Mouse (Mus musculus) c-Kit-negative CD71-positive TER-119-positive erythroid progenitor cells, embryonic 14.5 days (primary cell): ENCODE measurements around the gene Brip1.
"Not testable (repeated sequence)": the region's sequence is repeated elsewhere in the genome, so short reads cannot be mapped to it uniquely, and the experiment has no call there.

Experiments
- DNase-seq: peaks from one replicate; pipeline ENCODE4 v3.0.0-alpha.2; 2013; ENCODE audit warnings: low read depth, low spot score

The Brip1 gene

DNA sequence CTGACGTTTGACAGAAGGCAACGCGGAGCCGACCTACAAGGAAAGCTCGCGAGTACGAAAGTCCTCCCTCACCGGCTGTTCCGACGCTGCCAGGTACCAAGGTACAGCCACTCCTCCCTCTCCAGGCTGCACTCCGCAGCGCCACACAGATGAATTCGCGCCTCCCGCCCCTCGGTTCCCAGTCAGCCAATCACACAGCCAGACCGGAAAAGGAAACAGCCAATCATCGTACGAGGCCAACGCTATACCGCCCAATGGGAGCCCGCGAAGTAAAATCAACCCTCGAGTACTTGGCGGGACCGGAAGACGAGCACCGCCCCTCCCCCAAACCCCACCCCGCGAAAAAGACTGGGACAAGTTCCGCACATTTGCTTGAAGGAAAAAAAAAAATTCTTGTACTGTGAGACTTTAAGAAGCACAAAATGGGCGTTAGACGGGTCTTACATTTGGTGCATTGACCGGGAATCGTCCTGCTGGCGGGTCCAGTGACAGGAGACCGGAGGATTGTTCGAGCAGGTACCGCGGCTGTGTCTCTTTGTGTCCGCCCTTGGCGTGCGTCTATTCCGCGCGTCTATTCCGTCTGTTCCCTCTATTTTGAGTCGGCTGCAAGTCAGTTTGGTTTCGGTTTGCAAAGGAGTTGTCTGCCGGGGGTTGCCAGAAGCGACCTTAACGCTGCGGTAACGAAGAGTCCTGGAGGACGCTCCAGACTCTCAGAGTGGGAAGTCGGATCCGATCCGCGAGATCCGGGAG, at the start of gene Brip1:
Gene Brip1 (minus strand): TSS at position 157 of the 750 bp plus-strand sequence.
- peak; percentile 98 for DNase-seq

DNA sequence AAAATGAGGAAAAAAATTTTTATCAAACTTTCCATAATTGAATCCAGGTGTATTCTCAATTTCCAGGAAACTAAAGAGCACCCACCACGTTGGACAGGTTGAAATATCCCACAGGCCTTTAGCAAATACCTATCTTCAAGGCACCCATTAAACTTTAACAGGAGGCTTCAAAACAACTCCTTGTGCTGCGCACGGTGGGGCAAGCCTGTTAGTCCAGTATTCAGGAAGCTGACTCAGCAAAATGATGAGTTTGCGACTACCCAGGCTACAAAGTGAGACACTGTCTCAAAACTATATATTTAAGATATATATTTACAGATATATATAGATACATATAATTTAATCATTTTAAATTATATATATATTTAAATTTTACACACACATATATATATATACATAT, 31.5 kb upstream of the Brip1 start:
- DNase-seq = no peak

DNA sequence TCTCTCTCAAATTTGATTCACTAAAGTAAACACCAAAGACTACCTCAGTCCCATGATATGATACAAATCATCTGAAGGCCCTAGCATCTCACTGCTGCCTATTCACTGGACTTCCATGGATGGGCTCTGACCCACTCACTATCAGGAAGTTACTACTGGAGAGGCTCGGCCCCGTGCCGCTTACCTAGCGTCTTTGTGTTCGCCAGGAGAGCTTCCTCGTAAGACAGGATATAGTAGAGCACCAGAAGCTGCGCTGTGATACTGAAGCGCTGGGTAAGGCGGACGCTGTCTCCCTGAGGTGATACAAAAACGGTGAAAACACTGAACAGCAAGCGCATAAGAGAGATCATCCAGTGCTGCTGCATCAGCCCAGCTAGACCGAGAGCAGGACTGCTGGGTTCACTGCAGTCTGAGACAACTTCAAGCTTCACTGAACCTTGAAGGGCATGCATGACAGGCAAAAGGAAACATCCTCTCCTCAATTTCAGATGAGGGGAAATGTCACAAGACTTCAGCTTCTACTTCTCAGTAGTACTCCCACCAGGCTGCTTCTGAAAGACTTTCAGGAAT, 30.9 kb upstream of the Brip1 start:
- DNase-seq = no peak

DNA sequence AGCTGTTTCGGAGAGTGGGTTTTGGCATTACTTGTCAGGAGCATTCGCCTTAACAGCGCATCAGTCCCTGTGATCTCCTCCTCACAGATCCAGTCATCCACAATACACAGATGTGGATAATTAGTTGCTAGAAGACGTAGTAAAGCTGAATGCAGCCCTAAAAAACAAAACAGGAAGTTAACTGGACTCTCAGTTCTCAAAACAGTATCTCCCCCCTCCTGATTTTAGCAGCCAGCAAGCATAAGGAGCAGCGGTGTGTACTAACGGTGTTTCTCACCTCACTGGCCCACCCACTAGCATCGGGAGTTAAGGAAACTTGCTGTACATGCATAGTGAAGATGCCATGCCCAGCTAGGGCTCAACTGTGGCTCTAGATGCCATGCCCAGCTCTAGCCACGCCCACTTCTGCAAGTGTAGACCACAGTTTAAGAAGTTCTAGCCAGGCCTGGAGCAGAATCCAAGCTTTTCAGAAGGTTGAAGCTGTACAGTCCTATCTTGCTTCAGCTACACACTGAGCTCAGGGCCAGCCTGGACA, 25.7 kb upstream of the Brip1 start:
- no peak for DNase-seq

DNA sequence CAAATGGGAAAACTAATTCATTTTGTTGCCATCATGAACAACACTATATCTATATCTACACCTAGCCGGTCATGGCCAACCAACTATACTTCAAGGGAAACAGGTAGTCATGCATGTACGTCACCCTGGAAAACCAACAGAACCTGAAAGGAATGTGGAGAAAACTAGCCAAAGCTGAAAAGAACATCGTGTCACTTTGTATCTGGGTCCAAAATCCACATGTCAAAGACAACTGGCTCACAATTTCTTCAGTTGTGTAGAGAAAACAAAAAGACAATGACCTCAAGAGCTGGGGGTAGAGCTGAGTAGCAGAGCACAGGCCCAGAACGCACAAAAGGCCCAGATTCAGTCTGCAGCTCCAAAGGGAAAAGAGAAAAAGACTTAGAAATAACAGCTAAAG, 24.8 kb upstream of the Brip1 start:
- DNase-seq = no peak

DNA sequence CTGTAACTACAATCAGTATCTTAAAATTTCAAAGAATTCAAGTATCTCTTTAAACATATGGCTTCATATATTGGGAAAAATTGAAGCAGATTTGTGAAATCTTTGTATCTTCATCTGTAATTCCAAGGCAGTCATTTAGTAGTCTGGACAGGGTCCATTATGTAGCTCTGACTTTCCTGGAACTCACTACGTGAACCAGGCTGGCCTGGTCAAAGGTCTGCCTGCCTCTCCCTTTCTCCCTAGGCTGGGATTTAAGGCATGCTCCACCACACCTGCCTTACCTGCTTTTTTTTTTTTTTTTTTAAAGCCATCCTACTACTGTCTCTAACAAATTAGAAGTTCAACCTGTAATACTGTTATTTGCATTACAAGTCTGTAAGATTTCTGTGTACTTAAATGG, 10.8 kb upstream of the Brip1 start:
- DNase-seq = no peak

DNA sequence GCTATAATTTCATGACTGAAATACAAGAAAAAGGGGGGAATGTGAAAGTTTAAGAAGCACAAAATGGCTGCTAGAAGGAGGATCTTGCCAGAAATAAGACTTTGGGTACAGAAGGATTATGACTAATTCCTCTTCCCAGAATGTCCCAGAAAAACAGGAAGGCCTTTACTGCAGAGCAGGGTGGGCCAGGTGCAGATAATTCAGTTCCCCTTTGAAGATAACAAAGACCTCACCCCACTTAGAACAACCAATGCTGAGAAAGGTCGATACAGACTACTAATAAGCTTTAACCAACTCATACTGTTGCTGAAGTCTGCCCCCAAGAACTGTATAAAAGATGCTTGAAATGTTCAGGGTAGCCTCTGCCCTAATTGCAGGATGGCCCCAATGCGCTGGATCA, 8.1 kb upstream of the Brip1 start:
- DNase-seq = no peak

DNA sequence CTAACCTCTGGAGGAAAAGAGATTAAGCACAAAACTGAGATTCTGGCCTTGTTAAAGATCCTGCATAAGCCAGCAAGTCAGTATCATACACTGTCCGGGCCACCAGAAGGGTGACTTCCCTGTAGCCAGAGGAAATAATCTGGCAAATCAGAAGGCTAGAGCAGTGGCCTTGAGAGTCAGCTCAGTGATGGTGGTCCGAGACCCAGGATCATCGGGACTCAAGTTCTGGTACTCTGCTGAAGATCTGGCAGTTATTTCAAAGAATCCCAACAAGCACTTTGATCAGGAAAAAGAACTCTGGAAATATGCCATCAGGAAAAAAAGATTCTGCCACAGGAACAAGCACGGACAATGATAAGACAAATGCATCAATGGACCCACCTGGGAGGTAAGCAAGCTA, 4.9 kb upstream of the Brip1 start:
- DNase-seq = no peak

DNA sequence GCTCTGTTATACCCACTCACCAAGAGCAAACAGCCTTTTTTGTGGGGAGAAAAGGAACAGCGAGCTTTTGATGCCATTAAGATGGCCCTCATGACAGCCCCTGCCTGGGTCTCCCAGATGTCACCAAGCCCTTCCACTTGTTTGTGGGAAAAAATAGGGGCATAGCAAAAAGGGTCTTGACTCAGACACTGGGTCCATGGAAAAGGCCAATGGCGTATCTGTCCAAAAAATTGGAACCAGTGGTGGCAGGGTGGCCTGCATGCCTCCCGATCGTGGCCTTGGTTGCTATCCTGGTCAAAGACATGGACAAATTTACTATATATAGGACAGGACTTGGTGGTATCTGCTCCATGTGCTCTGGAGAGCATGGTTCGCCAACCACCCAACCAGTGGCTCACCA, 4.0 kb upstream of the Brip1 start:
- DNase-seq = no peak

DNA sequence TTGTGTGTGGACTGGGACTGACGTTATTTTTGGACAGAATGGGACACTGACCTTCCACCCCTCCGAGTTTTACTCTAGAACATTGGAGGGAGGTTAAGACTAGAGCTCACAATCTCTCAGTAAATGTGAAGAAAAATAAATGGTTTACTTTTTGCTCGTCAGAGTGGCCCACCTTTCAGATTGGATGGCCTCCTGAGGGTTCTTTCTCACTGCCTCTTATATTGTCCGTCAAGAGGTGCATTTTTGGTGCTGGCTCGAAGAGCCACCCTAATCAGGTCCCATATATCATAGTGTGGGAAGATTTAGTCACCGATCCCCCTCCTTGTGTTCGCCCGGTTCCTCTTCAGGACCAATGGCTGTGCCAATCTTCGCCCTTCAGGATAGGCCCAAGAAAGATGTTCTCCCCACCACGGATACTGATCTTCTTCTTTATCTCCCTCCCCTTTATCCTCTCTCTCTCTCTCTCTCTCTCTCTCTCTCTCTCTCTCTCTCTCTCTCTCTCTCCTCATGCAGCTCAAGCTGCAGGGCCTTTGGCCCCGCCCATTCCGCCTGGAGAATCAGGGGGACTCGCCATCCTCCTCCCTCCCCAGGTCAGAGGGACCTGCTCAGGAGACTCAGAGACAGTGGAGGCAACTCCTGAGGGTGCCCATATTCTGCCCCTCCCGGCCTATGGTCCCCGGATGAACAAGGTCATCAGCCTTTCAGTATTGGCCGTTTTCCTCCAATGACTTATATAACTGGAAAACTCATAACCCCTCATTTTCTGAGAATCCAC, 1.1 kb upstream of the Brip1 start:
- DNase-seq = peak; percentile 39

DNA sequence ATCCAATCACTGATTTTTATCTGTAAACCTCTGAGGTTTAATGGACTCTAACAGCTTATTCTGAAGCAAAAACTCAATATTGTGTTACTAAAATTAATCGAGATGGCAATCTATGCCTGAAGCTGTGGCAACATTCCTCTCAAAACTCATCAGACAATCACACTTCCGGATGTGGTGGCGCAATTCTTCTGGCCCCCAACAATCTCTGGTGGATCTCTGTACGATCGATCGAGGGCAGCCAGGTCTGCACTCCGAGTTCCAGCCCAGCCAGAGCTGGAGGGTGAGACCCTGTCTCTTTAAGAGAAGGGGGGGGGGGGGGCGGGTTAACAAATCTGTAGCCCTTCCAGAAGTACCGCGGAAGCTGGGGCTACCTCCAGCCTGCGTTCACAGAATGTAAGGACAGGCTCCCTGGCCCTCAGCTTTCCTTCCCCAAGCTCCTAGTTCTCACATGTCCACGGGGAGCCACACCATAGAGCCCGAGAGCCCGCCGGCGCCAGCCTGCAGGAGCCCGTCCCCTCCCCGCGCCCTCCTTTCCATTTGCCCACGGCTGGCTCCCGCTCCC, 452 bp downstream of the Brip1 start:
- peak; percentile 13 for DNase-seq

DNA sequence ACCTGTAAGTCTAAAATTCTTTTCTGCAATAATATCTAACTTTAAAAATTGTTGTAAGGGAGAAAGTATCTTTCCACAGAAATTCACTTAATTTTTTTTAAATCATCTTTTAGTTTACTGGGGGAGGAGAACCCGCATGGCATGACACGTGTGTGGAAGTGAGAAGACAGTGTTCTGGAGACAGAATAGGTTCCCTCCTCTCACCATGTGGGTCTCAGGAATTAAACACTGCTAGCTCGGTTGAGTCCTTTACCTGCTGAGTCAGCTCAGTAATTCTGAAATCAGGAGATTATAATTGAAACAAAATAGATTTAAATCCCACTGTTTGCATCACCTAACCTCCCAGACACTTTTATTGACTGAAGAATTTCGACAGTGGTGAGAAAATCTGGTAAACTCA, 1.3 kb downstream of the Brip1 start:
- DNase-seq = no peak

DNA sequence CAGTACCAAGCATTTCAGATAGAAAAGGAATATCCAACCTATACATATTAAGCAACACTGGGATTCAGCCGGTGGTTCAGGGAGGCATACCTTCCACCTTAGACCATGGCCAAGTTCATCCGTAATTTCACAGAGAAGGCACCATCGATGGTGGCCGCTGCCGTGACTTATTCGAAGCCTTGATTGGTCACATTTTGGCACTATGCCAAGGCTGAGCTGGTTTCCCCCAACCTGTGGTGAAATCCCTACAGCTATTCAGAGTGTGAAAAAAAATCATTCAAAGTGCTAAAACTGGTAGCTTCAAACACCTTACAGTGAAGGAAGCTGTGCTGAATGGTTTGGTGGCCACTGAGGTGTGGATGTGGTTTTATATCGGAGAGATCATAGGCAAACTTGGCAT, 15.8 kb downstream of the Brip1 start:
- DNase-seq = not testable (repeated sequence)

DNA sequence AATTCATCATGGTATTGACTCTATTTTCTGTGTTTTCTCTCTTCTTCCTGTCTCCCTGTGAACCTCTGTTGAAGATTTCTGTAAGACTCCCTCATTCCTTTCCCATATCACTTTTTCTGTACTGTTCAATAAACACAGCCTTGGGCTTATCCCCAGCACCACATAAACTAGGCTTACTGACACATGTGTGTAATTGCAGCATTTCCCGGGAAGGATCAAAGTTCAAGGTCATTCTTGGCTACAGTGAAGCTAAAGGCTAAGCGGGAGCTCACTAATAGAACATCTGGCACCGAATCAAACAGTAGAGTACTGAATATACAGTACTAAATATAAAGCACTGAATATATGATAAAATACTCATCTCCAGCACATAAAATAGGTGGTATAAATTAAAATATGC, 25.2 kb downstream of the Brip1 start:
- no peak for DNase-seq

DNA sequence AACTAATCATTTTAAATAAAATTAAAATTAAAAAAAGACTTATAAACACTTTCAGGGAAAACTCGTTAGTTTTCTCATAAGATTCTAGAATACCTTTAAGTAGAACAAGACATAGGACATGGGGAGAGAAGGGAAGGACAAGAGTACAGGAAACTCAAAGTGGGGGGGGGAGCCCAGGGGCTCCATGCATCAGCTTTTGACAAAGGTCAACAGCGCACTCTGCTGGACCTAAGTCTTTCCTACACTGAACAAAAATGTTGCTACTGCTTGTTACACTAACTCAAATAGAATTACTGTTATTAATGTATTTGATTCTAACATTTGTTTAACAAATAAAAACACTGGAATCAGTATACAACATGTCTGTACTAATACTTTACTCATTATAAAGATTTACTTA, 26.8 kb downstream of the Brip1 start:
- DNase-seq = peak; percentile 4

DNA sequence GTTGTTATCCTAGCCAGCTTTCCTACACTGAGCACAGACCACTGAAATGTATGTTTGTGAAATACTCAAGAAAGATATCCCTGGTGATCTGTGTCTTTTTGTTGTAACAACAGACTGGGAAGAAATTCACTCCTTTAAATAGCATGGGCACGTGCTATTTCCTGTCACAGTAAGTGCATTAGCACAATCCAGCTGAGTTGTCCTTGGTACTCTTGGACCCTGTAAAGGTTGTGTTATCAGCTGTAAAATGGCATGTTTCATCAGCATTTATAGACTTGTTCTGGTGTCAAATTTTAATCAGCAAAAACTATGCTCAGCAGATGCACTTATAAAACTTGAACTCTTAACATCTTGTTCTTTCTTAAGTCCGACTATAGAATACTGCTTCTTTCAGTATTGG, 30.2 kb downstream of the Brip1 start:
- no peak for DNase-seq

DNA sequence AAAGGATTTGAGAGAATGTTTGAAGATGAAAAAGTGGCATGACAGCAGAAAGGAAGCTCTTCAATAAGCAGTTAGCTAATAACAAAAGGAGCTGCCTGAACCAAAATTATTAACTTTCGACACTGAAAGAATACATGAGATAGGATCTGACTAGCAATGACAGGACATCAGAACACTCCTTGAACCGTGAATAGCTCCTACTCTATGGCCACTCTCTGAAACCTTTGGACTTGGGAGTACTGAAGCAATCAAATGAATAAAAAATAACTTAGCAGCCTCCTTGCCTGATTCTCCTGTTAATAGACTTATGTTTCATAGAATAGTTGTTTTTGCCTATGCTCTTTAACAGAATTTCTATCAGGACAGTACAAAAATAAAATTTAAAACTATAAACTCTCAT, 40.7 kb downstream of the Brip1 start:
- DNase-seq = no peak

DNA sequence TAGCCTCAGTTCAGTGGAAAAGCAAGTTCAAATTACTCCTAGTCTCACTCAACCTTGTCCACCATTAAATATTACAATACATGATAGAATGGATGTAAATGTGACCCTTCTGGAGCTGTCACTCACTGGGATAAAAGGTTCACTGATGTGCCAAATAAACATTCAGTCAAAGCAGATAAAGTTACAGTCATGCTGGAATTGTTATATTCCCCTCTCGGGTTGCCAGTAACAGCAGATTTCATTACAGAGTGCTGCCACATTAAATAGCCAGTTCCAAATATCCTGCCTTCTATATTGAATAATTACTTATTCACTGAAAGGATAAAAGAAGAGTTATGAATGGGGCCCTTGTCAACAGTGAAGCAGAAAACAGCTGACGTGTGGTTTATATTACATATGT, 42.0 kb downstream of the Brip1 start:
- DNase-seq = no peak

DNA sequence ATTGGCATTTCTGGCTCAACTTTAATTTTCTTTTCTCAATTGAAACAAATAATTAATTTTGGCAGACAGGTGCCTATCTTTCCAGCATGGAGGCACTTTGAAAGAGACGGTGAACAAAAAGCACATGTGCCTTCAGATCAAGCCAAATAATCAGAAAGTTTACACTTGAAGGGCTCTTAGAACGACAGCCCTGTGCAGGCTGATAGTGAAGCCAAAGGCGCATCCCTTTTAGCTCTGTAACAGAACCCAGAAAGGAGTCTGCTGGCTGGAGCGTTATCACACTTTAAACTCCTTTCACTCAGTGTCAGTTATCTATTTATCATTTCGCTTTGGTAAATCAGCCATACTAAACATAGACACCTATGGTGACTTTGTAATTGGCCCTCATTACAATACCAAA, 45.4 kb downstream of the Brip1 start:
- DNase-seq = no peak

DNA sequence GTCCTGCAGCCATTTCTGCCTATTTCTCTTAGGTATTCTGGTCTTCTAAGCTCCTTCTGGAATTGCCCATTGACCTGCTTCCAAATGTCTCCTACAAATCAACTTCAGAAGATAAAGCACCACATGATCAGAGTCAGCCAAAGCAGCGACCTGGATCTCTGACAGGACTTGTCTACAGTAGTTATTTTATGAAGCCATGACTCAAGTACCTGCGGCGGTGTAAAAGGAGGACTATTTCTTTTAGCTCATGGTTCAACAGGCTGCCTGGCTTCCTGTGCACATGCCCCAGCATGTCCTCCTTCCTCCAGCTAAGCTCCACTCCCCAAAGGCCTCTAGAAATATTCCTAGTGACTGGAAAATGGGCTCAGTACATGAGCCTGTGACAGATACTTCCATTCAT, 69.7 kb downstream of the Brip1 start:
- DNase-seq = no peak

DNA sequence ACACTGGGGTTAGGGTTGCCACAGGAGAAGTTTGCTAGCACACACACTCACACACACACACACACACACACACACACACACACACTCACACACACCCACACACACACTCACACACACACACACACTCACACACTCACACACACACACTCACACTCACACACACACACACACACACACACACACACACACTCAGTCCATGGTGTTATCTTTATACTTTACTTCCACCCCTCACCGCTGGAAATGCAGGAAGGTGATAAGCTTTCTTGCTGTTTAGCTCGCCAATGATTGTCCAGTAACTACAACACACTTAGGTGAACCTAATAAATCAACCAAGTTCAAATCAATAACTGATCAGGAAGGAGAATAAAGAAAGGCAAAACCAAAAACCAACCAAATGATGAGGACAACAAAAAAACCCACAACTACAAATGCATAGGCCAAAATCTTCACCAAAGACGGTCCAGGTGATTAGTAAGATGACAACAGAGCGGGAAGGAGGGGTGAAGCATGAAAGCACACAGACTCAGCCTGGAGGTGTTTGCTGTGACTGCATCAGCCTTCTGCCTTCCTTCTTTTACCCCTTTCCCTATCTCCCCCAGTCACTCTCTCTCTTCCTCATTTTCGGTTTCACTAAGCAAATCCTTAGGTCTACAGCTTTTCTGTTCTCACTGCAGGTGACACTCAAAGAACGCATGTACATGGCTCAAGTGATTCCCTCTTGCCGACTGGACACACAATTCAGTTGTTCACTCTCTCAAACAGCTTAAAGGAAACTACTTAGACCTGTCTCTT, 83.7 kb downstream of the Brip1 start:
- DNase-seq = no peak

DNA sequence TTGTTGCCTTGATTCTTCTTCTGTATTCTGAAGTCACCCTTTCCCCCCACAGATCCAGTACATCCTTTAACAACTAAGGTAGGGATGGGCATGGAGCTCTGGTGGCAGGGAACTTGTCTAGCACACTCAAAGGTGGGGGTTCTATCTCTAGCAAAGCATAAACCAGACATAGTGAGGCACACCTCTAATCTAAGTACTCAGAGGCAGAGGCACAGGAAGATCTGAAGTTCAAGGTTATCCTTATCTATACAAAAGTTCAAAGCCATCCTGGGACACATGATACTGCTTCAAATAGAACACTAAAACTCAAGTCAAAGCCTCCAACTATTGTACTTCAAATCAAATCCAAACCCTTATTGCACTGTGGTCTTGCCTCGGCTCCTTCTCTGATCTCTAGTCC, 85.0 kb downstream of the Brip1 start:
- DNase-seq = no peak
